Mouse (Mus musculus) testis, adult 2 months (tissue): Measurements from ENCODE around the gene Cfap157.

Experiments
- CTCF ChIP-seq: fragments of 200-500 bp; IDR thresholded peaks from 2 replicates; pipeline ENCODE4 v1.5.1; 2012; ENCODE audit warnings: low read depth, mild to moderate bottlenecking, inconsistent platforms, low read length, moderate library complexity; ENCODE audit not compliant: control insufficient read depth, insufficient read depth, insufficient replicate concordance
- POLR2A ChIP-seq: fragments of 200-500 bp; IDR thresholded peaks from 2 replicates; pipeline ENCODE4 v1.6.1; 2012; ENCODE audit warnings: low read depth, mild to moderate bottlenecking, inconsistent platforms, low read length, moderate library complexity; ENCODE audit not compliant: control insufficient read depth

DNA sequence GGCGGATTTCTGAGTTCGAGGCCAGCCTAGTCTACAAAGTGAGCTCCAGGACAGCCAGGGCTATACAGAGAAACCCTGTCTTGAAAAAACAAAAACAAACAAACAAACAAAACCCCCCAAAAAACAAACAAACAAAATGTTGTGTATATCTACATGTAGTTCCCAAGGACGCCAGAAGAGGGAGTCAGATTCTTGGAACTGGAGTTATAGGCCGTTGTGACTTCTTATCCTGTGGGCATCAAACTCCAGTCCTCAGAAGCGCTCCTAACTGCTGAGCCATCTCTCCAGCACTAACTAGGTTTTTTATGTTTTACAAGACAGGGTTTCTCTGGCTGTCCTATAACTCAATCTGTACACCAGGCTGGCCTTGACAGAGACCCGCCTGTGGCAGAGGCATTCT is 2.9 kb upstream of the Cfap157 start:
- TF ChIP-seq CTCF (no peak), POLR2A (no peak)
